Mouse (Mus musculus) left cerebral cortex, adult 2 months (tissue): ENCODE results near the gene Hoxb7. TPM values are rescaled to one million over a fixed set of nuclear protein-coding genes. Genes with fewer than 3 reads are reported as not detected.

Source experiments
- DNase-seq, 2 experiments: peaks; one replicate each; pipeline ENCODE4 v3.0.0; 2021 to 2022; ENCODE audit warnings: low spot score in 2 of 2, mixed read lengths in 1 of 2; ENCODE audit errors: extremely low spot score in 1 of 2
- H3K27ac ChIP-seq: fragments of 200-600 bp; 2 replicates; pipeline ENCODE4 v1.8.1; 2022
- H3K4me3 ChIP-seq: fragments of 200-600 bp; 2 replicates; pipeline ENCODE4 v1.8.1; 2022
- CTCF ChIP-seq: fragments of 200-600 bp; IDR thresholded peaks from 2 replicates; pipeline ENCODE4 v1.8.1; 2022; ENCODE audit warnings: antibody characterized with exemption, mild to moderate bottlenecking, moderate library complexity
- intact Hi-C: fragments of 180-260 bp; cut with DNase I; formaldehyde crosslinking; loops from one replicate; pipeline ENCODE4 v1.15.1; 2025
- microRNA-seq, 2 experiments: library from miRNA; unstranded; fragments of <30 nt; microRNA quantifications; one replicate each; pipeline ENCODE4 v1.2.0; 2021
- total RNA-seq, 2 experiments: library from RNA; stranded (reverse); gene quantifications; 2 replicates each; pipeline ENCODE4 v1.2.3; 2021

Gene Hoxb7
- total RNA-seq, 2 experiments from 2014 or later, result not detected

DNA sequence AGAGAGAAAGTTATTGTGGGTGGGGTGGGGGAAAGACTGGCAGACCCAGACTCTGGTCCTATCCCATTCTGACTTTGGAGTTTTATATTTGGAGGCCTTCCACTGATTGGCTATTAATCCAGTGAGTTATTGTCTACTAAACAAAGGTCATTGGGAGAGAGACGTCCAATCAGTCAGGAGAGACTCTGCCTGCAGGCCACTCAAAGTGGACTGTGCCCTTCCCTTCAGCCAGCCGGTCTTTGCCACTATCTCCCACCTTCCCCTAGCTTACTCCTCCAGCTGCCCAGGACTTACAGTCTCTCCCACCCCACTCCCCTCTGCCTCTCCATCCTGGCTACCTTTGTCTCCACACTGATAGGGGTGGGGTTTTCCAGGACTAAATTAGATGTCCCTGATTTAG is 50.2 kb downstream of the Hoxb7 start:
- Histone ChIP-seq H3K4me3 (no peak overlapping the region), H3K27ac (no peak overlapping the region)
- TF ChIP-seq CTCF, result no peak
- no peak for DNase-seq
- intact Hi-C loops, result no loop called here

DNA sequence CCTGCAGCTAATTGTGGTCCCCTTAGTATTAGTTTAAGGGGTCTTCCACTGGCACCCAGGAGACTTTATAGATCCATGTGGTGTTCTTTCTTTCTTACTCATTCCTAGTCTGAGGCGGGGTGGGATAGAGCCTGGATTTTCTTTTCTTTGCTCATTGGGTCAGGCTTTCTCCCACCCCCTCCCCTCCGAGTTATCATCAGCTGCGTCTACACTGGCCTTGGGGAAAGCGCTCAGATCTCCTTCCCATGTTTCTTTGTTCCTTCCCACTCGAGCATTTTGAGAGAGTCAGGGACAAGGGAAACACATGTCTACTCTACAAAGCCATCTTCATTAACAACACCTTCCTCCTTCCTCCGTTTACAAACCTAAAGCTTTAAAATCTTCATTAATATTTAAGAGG is 50.6 kb downstream of the Hoxb7 start:
- DNase-seq, result no peak
- Histone ChIP-seq H3K4me3 (no peak overlapping the region), H3K27ac (no peak overlapping the region)
- TF ChIP-seq CTCF, result no peak
- intact Hi-C loops, result no loop called here

DNA sequence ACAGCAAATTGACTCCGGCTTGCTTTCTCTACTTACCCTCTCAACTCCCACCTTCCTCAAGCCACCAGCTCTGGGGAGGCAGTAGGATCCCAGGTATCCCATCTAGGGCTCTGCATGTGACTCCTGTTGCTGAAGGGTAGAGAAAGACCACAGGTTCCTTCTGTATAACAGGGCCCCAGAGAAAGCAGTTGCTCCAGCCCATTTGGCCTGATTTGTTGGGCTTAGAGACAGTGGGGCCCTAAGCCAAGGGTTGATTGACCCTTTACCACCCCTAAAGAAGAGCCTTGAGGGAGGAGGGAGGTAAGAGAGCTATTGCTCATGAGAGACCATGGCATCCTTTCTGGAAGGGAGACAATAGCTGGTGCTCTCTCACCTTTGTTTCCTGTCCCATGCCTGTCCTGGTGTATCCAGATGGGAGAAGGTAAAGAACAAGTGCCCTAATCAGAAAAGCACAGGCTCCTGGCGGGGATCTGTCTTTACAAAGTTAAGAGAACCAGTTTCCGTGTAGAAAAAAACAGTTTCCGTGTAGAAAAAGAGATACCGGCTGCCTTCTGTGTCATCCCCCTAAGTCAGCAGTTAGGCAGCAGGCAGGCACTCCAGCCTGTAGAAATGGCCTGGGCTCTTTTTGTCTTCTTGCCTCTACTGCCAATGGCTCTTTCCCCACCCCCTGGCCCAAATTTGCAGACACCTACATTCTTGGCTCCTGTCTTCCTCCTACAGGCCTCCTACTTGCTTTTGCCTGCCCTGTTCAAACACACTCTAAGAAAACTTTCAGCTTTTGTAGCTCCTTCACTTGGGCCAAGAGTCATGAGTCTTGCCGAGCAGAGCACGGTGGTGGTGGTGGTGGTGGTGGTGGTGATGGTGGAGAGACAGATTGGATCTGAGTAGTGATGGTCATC is 52.8 kb downstream of the Hoxb7 start:
- TF ChIP-seq CTCF, result no peak
- H3K4me3 ChIP-seq, result no peak overlapping the region
- no peak for DNase-seq
- intact Hi-C loops, result no loop called here
- no peak overlapping the region for H3K27ac ChIP-seq

Small RNAs within 50 kb of the gene (microRNA-seq; reads per million reads assigned to microRNA genes)
- 7.3 to 14.8 reads per million in 2 experiments for gene Mir10a
- 0 reads per million in 2 experiments for gene Mir196a-1

Other genes starting within 250 kb of the Hoxb7 start
- gene Ube2z, start 221.2 kb upstream of the Hoxb7 start, total RNA-seq, result 10 to 100 TPM; 53.5 to 57.9 TPM
- 100 to 1,000 TPM; 328 to 333 TPM for gene Atp5g1, start 211.0 kb upstream of the Hoxb7 start, total RNA-seq
- gene Calcoco2, start 174.7 kb upstream of the Hoxb7 start, total RNA-seq, result not detected
- gene Ttll6, start 152.8 kb upstream of the Hoxb7 start, total RNA-seq, result not detected
- not detected for gene Hoxb13, start 92.3 kb upstream of the Hoxb7 start, total RNA-seq
- not detected for gene Hoxb9, start 15.2 kb upstream of the Hoxb7 start, total RNA-seq
- gene Hoxb8, start 4.7 kb upstream of the Hoxb7 start, total RNA-seq, result not detected
- gene Hoxb6, start 5.9 kb downstream of the Hoxb7 start, total RNA-seq, result not detected
- not detected for gene Hoxb5, start 16.7 kb downstream of the Hoxb7 start, total RNA-seq
- gene Hoxb4, start 31.6 kb downstream of the Hoxb7 start, total RNA-seq, result not detected
- gene Hoxb3, start 36.7 kb downstream of the Hoxb7 start, total RNA-seq, result not detected
- gene Hoxb2, start 63.9 kb downstream of the Hoxb7 start, total RNA-seq, result not detected
- not detected for gene Hoxb1, start 79.1 kb downstream of the Hoxb7 start, total RNA-seq
- 1 to 10 TPM; 1.8 to 2.0 TPM for gene Skap1, start 178.0 kb downstream of the Hoxb7 start, total RNA-seq